Mouse (Mus musculus) kidney, adult 2 months (tissue): ENCODE measurements at regions not wholly inside any gene's neighbourhood (a gene's known extent, or its start where the extent isn't known, plus 50 kb on each side); places are given as distances from the start of the nearest gene placed in this dataset.

Experiments
- CTCF ChIP-seq: fragments of 200-500 bp; conservative IDR thresholded peaks from 2 replicates; pipeline ENCODE4 v1.5.1; 2011; ENCODE audit warnings: low read depth, mild to moderate bottlenecking, control low read depth, low read length, moderate library complexity, mixed read lengths; ENCODE audit not compliant: insufficient read depth, insufficient read length
- POLR2A ChIP-seq: fragments of 200-500 bp; IDR thresholded peaks from one replicate; pipeline ENCODE4 v1.6.1; 2011; ENCODE audit warnings: low read depth, low read length, control low read depth

DNA sequence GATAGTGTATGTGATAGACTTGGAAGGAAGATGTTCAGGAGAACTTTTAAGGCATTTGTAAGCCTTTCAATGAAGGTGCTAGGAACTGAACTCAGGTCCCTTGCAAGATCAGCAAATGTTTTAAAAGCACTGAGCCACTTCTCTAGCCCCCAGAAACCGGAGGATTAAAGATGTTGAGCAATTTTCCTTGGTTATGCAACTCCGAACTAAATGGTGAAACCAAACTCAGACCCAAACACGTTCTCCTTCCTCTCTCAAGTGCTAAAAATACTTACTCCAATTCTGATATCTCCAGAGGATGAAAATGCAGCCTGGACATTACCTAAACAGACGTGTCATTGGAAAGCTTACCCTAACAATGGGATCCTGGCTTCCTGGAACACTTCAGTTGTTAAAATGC lies 378.8 kb downstream of the Kcnj2 start:
- TF ChIP-seq CTCF (no peak), POLR2A (no peak)
